Mouse (Mus musculus): ENCODE measurements around the gene Adtrp. TPM values are rescaled to one million over a fixed set of nuclear protein-coding genes. Genes with fewer than 3 reads are reported as not detected.

Gene Adtrp
- polyA plus RNA-seq, 1 experiment from 2014 or later: 3.0 TPM

DNA sequence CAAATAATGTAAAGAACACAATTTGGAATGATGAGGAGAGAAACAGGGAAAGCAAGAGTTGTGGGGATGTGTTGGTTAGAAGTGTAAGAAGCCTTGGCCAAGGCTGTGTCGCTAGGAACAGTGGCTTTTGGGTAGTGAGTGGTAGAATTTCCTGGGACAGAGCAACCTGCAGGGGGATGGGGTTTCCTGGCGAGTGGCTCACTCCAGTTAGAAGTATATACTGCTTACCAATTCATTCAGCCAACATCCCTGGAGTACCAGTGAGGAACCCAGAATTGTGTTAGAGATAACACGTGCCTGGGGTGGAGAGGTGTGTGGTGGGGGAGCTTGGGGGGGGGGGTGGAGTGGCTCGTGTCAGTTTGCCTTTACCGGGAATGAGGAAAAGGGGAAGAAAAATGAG is 25.4 kb downstream of the Adtrp start:
- H3K9me3 ChIP-seq (replicated peaks; ENCODE audit: control insufficient read depth, low read length): no peaks in the 10 kb centered on the region
- WGBS (ENCODE audit: insufficient replicate concordance): 21% methylated on average over 5 of the region's 5 CpGs
- no peaks in the 10 kb centered on the region for H3K4me1 ChIP-seq (ENCODE audit: control insufficient read depth, low read depth, low read length)
- no peaks in the 10 kb centered on the region for H3K27me3 ChIP-seq (ENCODE audit: control insufficient read depth, insufficient read depth, low read depth, low read length)
- no peak overlapping the region for H3K9ac ChIP-seq (ENCODE audit: low read depth, low read length)
- no peak overlapping the region for H3K4me2 ChIP-seq (ENCODE audit: low read depth, low read length)
- H3K4me3 ChIP-seq (ENCODE audit: low read depth, low read length): no peak overlapping the region
- ATAC-seq (ENCODE audit: low read depth): no peak
- no peaks in the 10 kb centered on the region for H3K36me3 ChIP-seq (ENCODE audit: control insufficient read depth, insufficient read depth)
- no peak overlapping the region for H3K27ac ChIP-seq (ENCODE audit: low read length)

DNA sequence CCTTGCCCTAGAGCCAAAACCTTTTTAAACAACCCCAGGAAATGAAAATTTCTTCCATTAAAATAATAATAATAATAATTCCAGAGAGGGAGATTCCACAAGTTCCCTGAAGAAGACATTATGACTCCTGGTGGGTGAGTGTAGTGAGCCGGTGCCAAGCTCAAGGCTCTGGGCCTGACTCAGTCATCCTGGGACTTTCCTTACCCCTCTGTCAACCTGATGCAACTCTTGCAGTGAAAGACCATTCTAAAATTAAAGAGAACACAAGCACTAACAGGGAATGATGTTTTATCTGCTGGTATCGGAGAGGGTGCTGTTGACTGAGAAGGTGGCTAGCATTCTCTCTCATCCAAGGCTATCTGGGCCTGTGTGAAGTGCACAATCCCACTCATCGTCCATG is 26.5 kb downstream of the Adtrp start:
- no peak for ATAC-seq (ENCODE audit: low read depth)
- Histone ChIP-seq H3K4me2 (ENCODE audit: low read depth, low read length) (no peak overlapping the region), H3K9me3 (replicated peaks; ENCODE audit: control insufficient read depth, low read length) (no peaks in the 10 kb centered on the region), H3K27ac (ENCODE audit: low read length) (no peak overlapping the region), H3K36me3 (ENCODE audit: control insufficient read depth, insufficient read depth) (no peaks in the 10 kb centered on the region), H3K4me3 (ENCODE audit: low read depth, low read length) (no peak overlapping the region), H3K4me1 (ENCODE audit: control insufficient read depth, low read depth, low read length) (no peaks in the 10 kb centered on the region), H3K9ac (ENCODE audit: low read depth, low read length) (no peak overlapping the region), H3K27me3 (ENCODE audit: control insufficient read depth, insufficient read depth, low read depth, low read length) (no peaks in the 10 kb centered on the region)
- WGBS (ENCODE audit: insufficient replicate concordance): 69% methylated on average over 3 of the region's 3 CpGs

DNA sequence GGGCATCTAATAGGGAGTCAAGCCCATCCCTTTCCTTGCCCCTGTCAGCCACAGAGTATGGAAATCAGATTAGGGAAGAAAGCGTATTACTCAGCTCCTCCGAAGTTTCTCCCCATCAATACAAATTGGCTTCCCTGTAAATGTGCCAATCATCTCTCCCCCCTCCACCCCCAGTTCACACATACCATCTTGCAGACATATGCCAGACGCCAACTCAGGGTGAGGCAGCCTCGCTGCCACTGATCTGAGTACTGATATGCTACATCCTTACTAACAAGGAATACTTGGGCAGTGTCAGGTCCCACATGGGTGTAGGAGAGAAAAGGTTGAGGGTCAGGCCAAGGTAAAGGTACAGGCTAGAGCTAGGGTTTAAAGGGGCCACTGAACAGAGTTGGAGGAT is 27.6 kb downstream of the Adtrp start:
- H3K4me3 ChIP-seq (ENCODE audit: low read depth, low read length): no peak overlapping the region
- H3K9me3 ChIP-seq (replicated peaks; ENCODE audit: control insufficient read depth, low read length): no peaks in the 10 kb centered on the region
- no peak for ATAC-seq (ENCODE audit: low read depth)
- H3K27ac ChIP-seq (ENCODE audit: low read length): no peak overlapping the region
- H3K4me2 ChIP-seq (ENCODE audit: low read depth, low read length): no peak overlapping the region
- no peaks in the 10 kb centered on the region for H3K36me3 ChIP-seq (ENCODE audit: control insufficient read depth, insufficient read depth)
- WGBS (ENCODE audit: insufficient replicate concordance): 60% methylated on average over 4 of the region's 4 CpGs
- H3K27me3 ChIP-seq (ENCODE audit: control insufficient read depth, insufficient read depth, low read depth, low read length): no peaks in the 10 kb centered on the region
- no peak overlapping the region for H3K9ac ChIP-seq (ENCODE audit: low read depth, low read length)
- no peaks in the 10 kb centered on the region for H3K4me1 ChIP-seq (ENCODE audit: control insufficient read depth, low read depth, low read length)

DNA sequence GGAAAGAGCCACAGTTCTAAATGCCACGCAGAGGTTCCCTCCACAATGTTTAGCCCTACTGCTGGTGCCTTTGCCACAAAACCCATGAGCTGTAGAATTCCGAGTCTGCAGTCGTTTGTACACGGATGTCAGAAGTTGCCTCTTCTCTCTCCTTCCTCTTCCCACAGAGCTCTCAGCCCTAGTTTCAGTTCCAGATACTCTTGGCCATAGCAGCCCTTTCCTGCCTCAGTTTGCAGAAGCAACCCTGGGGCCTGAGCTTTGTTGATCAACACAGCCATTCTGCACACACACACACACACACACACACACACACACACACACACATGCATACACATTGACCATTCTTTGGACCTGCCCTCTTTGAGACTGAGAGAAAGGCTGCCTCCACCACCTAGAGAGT is 28.0 kb downstream of the Adtrp start:
- ATAC-seq (ENCODE audit: low read depth): no peak
- Histone ChIP-seq H3K27ac (ENCODE audit: low read length) (no peak overlapping the region), H3K4me3 (ENCODE audit: low read depth, low read length) (no peak overlapping the region), H3K9ac (ENCODE audit: low read depth, low read length) (no peak overlapping the region), H3K27me3 (ENCODE audit: control insufficient read depth, insufficient read depth, low read depth, low read length) (no peaks in the 10 kb centered on the region), H3K4me1 (ENCODE audit: control insufficient read depth, low read depth, low read length) (no peaks in the 10 kb centered on the region), H3K36me3 (ENCODE audit: control insufficient read depth, insufficient read depth) (no peaks in the 10 kb centered on the region), H3K9me3 (replicated peaks; ENCODE audit: control insufficient read depth, low read length) (no peaks in the 10 kb centered on the region), H3K4me2 (ENCODE audit: low read depth, low read length) (no peak overlapping the region)
- WGBS (ENCODE audit: insufficient replicate concordance): 54% methylated on average over 4 of the region's 4 CpGs

DNA sequence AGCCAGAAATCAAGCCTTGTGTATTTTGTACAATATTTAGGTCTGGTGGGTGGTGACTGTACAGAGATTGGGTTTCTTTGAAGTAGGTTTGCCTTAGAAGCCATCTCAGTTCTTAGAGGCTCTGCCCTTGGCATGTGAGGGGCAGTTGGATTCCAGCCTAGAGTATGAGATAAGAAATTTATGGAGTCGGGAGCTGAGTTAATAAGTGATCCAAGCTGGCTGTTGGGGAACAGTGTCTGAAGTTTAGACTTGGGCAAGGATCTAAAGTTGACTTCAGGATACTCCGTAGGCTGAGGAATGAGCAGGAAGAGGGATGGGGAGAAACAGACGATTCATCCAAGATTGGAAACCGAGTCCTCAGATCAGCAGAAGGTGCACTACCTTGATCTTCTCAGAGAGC is 29.9 kb downstream of the Adtrp start:
- Histone ChIP-seq H3K36me3 (ENCODE audit: control insufficient read depth, insufficient read depth) (no peaks in the 10 kb centered on the region), H3K27ac (ENCODE audit: low read length) (no peak overlapping the region), H3K9me3 (replicated peaks; ENCODE audit: control insufficient read depth, low read length) (no peaks in the 10 kb centered on the region), H3K4me3 (ENCODE audit: low read depth, low read length) (no peak overlapping the region), H3K4me2 (ENCODE audit: low read depth, low read length) (no peak overlapping the region), H3K4me1 (ENCODE audit: control insufficient read depth, low read depth, low read length) (no peaks in the 10 kb centered on the region), H3K9ac (ENCODE audit: low read depth, low read length) (no peak overlapping the region), H3K27me3 (ENCODE audit: control insufficient read depth, insufficient read depth, low read depth, low read length) (no peaks in the 10 kb centered on the region)
- 60% methylated on average over 4 of the region's 4 CpGs for WGBS (ENCODE audit: insufficient replicate concordance)
- ATAC-seq (ENCODE audit: low read depth): no peak

DNA sequence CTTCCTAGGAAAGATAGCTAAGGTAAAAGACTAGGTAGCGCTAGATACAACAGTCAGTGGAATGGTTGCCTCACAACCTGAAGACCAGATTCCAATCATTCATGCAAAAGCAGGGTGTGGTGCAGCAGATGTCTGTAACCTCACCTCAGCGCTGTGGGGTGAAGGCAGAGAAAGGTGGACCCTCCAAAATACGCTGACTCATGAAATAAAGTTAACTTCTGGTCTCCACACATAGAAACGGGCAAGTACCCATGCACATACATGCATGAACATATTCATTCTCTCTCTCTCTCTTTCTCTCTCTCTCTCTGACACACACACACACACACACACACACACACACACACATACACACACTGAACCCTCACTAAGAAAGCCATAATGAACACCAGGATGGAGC is 30.8 kb downstream of the Adtrp start:
- no peak overlapping the region for H3K9ac ChIP-seq (ENCODE audit: low read depth, low read length)
- WGBS (ENCODE audit: insufficient replicate concordance): 66% methylated on average over 4 of the region's 4 CpGs
- H3K4me3 ChIP-seq (ENCODE audit: low read depth, low read length): no peak overlapping the region
- no peaks in the 10 kb centered on the region for H3K27me3 ChIP-seq (ENCODE audit: control insufficient read depth, insufficient read depth, low read depth, low read length)
- H3K36me3 ChIP-seq (ENCODE audit: control insufficient read depth, insufficient read depth): no peaks in the 10 kb centered on the region
- no peaks in the 10 kb centered on the region for H3K4me1 ChIP-seq (ENCODE audit: control insufficient read depth, low read depth, low read length)
- no peaks in the 10 kb centered on the region for H3K9me3 ChIP-seq (replicated peaks; ENCODE audit: control insufficient read depth, low read length)
- ATAC-seq (ENCODE audit: low read depth): no peak
- H3K4me2 ChIP-seq (ENCODE audit: low read depth, low read length): no peak overlapping the region
- no peak overlapping the region for H3K27ac ChIP-seq (ENCODE audit: low read length)

DNA sequence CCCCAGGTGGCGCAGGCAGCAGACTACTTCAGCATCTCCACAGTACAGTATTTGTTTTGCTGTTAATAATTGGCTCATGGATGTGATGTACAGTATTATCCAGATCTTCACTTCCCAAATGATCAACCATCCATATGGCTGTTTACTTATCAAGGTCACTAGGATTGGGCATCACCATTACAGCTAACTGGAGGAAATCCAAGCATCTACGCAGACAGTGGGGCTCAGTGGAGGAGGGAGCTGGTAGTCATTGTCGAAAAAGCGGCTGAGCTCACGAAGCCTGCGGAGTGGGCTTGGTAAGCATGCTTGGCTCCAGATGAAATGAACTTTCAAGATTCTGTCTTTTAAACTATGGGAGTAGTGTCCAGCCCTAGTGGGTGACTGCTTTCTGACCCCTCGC is 36.7 kb downstream of the Adtrp start:
- H3K9ac ChIP-seq (ENCODE audit: low read depth, low read length): no peak overlapping the region
- 83% methylated on average over 7 of the region's 7 CpGs for WGBS (ENCODE audit: insufficient replicate concordance)
- no peaks in the 10 kb centered on the region for H3K36me3 ChIP-seq (ENCODE audit: control insufficient read depth, insufficient read depth)
- no peak for ATAC-seq (ENCODE audit: low read depth)
- no peak overlapping the region for H3K27ac ChIP-seq (ENCODE audit: low read length)
- no peaks in the 10 kb centered on the region for H3K27me3 ChIP-seq (ENCODE audit: control insufficient read depth, insufficient read depth, low read depth, low read length)
- H3K4me2 ChIP-seq (ENCODE audit: low read depth, low read length): no peak overlapping the region
- H3K4me3 ChIP-seq (ENCODE audit: low read depth, low read length): no peak overlapping the region
- H3K4me1 ChIP-seq (ENCODE audit: control insufficient read depth, low read depth, low read length): no peaks in the 10 kb centered on the region; the same call in 1 of the 2 replicates
- H3K9me3 ChIP-seq (replicated peaks; ENCODE audit: control insufficient read depth, low read length): no peaks in the 10 kb centered on the region

DNA sequence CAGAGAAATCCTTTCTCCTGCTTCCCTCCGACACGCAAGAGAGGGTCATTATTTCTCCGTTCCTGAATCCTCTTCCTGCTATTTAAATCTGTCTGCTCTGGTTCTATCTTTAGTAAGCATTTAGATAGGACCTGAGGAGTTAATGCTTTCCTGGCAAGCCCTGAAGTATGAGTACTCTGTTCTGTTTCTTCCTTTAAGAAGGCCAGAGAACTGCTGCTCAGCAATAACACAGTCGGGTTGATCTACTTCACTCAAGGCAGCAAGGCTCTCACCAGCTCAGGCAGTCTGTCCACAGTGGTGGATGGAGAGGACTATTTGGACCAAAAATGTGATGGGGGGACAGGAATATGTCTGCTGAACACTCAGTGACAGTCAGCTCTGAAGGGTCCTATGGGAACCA is 39.7 kb downstream of the Adtrp start:
- no peaks in the 10 kb centered on the region for H3K9me3 ChIP-seq (replicated peaks; ENCODE audit: control insufficient read depth, low read length)
- H3K4me1 ChIP-seq (ENCODE audit: control insufficient read depth, low read depth, low read length): no peaks in the 10 kb centered on the region; the same call in 1 of the 2 replicates
- ATAC-seq (ENCODE audit: low read depth): no peak
- no peak overlapping the region for H3K9ac ChIP-seq (ENCODE audit: low read depth, low read length)
- no peaks in the 10 kb centered on the region for H3K27me3 ChIP-seq (ENCODE audit: control insufficient read depth, insufficient read depth, low read depth, low read length)
- H3K36me3 ChIP-seq (ENCODE audit: control insufficient read depth, insufficient read depth): no peaks in the 10 kb centered on the region
- no peak overlapping the region for H3K4me2 ChIP-seq (ENCODE audit: low read depth, low read length)
- no peak overlapping the region for H3K27ac ChIP-seq (ENCODE audit: low read length)
- WGBS (ENCODE audit: insufficient replicate concordance): 70% methylated on average over 4 of the region's 4 CpGs
- no peak overlapping the region for H3K4me3 ChIP-seq (ENCODE audit: low read depth, low read length)

DNA sequence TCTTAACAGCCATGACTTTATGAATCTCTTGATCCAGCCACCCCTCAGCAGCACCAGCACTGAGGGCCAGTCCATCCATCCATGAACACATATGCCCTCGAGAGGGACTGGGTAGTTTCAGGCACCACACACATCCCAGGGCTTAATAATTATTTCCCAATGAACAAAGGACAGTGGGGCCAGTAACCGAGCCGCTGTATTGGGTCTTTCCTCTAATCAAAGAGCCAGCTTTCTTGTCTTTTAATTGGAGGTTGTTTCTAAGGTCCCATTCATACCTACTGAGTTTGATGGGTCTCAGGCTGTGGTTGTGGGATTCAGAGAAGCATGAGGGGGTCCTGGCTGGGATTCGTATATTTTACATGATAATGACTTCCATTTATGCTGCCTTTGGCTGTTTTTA is 40.2 kb downstream of the Adtrp start:
- Histone ChIP-seq H3K4me1 (ENCODE audit: control insufficient read depth, low read depth, low read length) (no peaks in the 10 kb centered on the region; the same call in 1 of the 2 replicates), H3K27me3 (ENCODE audit: control insufficient read depth, insufficient read depth, low read depth, low read length) (no peaks in the 10 kb centered on the region), H3K9ac (ENCODE audit: low read depth, low read length) (no peak overlapping the region), H3K36me3 (ENCODE audit: control insufficient read depth, insufficient read depth) (no peaks in the 10 kb centered on the region), H3K9me3 (replicated peaks; ENCODE audit: control insufficient read depth, low read length) (no peaks in the 10 kb centered on the region), H3K4me2 (ENCODE audit: low read depth, low read length) (no peak overlapping the region), H3K27ac (ENCODE audit: low read length) (no peak overlapping the region), H3K4me3 (ENCODE audit: low read depth, low read length) (no peak overlapping the region)
- no peak for ATAC-seq (ENCODE audit: low read depth)
- WGBS (ENCODE audit: insufficient replicate concordance): 62% methylated on average over 4 of the region's 4 CpGs

Data from liver, embryonic 16.5 days (tissue).